Mouse (Mus musculus) myocyte (in vitro differentiated cells): ENCODE measurements around the gene Slc30a4. TPM values are rescaled to one million over a fixed set of nuclear protein-coding genes. Genes with fewer than 3 reads are reported as not detected.

Experiments used
- H3K27me3 ChIP-seq: one replicate; pipeline ENCODE4 v1.6.1; 2011; ENCODE audit not compliant: control insufficient read depth, insufficient read depth, insufficient read length
- H3K36me3 ChIP-seq: one replicate; pipeline ENCODE4 v1.6.1; 2011; ENCODE audit not compliant: control insufficient read depth, insufficient read depth
- H3K4me2 ChIP-seq: one replicate; pipeline ENCODE4 v1.6.1; 2011; ENCODE audit warnings: low read depth, control low read depth
- H3K4me3 ChIP-seq: one replicate; pipeline ENCODE4 v1.5.1; 2011; ENCODE audit warnings: mild to moderate bottlenecking, control low read depth, moderate library complexity
- H3K79me2 ChIP-seq: one replicate; pipeline ENCODE4 v1.6.1; 2011; ENCODE audit not compliant: control insufficient read depth, insufficient read depth
- H3ac ChIP-seq: one replicate; pipeline ENCODE4 v1.6.1; 2011; ENCODE audit not compliant: control insufficient read depth, insufficient read length
- CEBPB ChIP-seq: IDR thresholded peaks from 2 replicates; pipeline ENCODE4 v1.6.1; 2011; ENCODE audit warnings: mild to moderate bottlenecking, moderate library complexity; ENCODE audit not compliant: poor library complexity, insufficient read depth, severe bottlenecking
- E2F4 ChIP-seq: IDR thresholded peaks from one replicate; pipeline ENCODE4 v1.6.1; 2011; ENCODE audit warnings: mild to moderate bottlenecking, control low read depth, moderate library complexity; ENCODE audit not compliant: insufficient read depth
- MAX ChIP-seq: IDR thresholded peaks from one replicate; pipeline ENCODE4 v1.6.1; 2011; ENCODE audit warnings: low read depth, mild to moderate bottlenecking, control low read depth
- MYOD1 ChIP-seq, 3 experiments: IDR thresholded peaks; one replicate each; pipeline ENCODE4 v1.6.1; 2011; ENCODE audit warnings: control low read depth in 2 of 3, low read depth in 2 of 3, mild to moderate bottlenecking in 2 of 3, moderate library complexity in 1 of 3; ENCODE audit not compliant: insufficient read length in 2 of 3, control insufficient read depth in 1 of 3
- MYOG ChIP-seq, 3 experiments: IDR thresholded peaks; one replicate each; pipeline ENCODE4 v1.6.1; 2011; ENCODE audit warnings: control low read depth in 2 of 3, low read depth in 2 of 3, mild to moderate bottlenecking in 2 of 3; ENCODE audit not compliant: insufficient read length in 2 of 3, control insufficient read depth in 1 of 3, insufficient read depth in 1 of 3
- POLR2A ChIP-seq: IDR thresholded peaks from one replicate; pipeline ENCODE4 v1.6.1; 2011; ENCODE audit warnings: low read depth, mild to moderate bottlenecking, control low read depth, moderate library complexity; ENCODE audit not compliant: insufficient read length
- POLR2AphosphoS2 ChIP-seq: IDR thresholded peaks from one replicate; pipeline ENCODE4 v1.6.1; 2011; ENCODE audit warnings: low read depth, control low read depth; ENCODE audit not compliant: insufficient read length
- REST ChIP-seq: IDR thresholded peaks from one replicate; pipeline ENCODE4 v1.6.1; 2011; ENCODE audit warnings: mild to moderate bottlenecking, control low read depth, moderate library complexity; ENCODE audit not compliant: insufficient read depth, insufficient read length
- SRF ChIP-seq: IDR thresholded peaks from one replicate; pipeline ENCODE4 v1.6.1; 2011; ENCODE audit warnings: low read depth; ENCODE audit not compliant: control insufficient read depth, insufficient read length
- TCF12 ChIP-seq: IDR thresholded peaks from one replicate; pipeline ENCODE4 v1.6.1; 2011; ENCODE audit warnings: mild to moderate bottlenecking, control low read depth; ENCODE audit not compliant: poor library complexity, insufficient read depth, severe bottlenecking
- TCF3 ChIP-seq: IDR thresholded peaks from one replicate; pipeline ENCODE4 v1.6.1; 2011; ENCODE audit warnings: low read depth, control low read depth; ENCODE audit not compliant: insufficient read length
- USF1 ChIP-seq: IDR thresholded peaks from one replicate; pipeline ENCODE4 v1.6.1; 2011; ENCODE audit warnings: low read depth, mild to moderate bottlenecking, control low read depth, moderate library complexity
- polyA plus RNA-seq: library from polyadenylated mRNA; unstranded; fragments of >200 nt; fragmentation: generic; extraction: Trizol; gene quantifications from one replicate; pipeline ENCODE4 v1.2.1, GENCODE M21; 2012; ENCODE audit warnings: missing spikeins

The Slc30a4 gene
- polyA plus RNA-seq, 1 experiment, result 17.7 TPM

DNA sequence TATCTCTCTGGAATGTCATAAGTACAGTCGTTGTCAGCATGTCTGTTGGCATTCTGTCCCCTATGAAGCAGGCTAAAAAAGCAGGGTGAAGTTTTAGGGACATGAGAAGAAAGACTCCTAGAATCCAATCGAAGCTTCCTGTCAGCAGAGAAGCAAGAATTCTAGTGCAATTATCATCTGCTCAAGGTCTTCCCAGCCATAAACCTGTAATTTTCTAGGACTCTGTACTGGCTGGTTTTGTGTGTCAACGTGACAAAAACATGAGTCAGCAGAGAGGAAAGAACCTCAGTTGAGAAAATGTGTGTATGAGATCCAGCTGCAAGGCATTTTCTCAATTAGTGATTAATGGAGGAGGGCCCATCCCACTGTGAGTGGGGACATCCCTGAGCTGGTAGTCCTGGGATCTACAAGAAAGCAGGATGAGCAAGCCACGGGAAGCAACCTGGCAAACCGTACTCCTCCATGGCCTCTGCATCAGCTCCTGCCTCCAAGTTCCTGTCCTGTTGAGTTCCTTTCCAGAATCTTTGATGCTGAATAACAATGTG lies 12.8 kb upstream of the Slc30a4 start:
- Histone ChIP-seq H3K79me2 (no peaks in the 10 kb centered on the region), H3K27me3 (no peaks in the 10 kb centered on the region), H3K36me3 (no peaks in the 10 kb centered on the region), H3K4me2 (no peak overlapping the region), H3ac (no peak overlapping the region), H3K4me3 (no peak overlapping the region)
- TF ChIP-seq POLR2A, result no peak
- TF ChIP-seq MYOD1 (IDR thresholded peaks at IDR 0.05; ENCODE audit: control insufficient read depth in 1 of 3, insufficient read length in 2 of 3, low read depth in 2 of 3), result no peak
- TF ChIP-seq REST, result no peak
- no peak for TF ChIP-seq SRF
- TF ChIP-seq TCF12, result no peak
- TF ChIP-seq POLR2AphosphoS2, result no peak
- TF ChIP-seq TCF3, result no peak
- TF ChIP-seq MYOG (IDR thresholded peaks at IDR 0.05; ENCODE audit: control insufficient read depth in 1 of 3, insufficient read depth in 1 of 3, insufficient read length in 2 of 3, low read depth in 2 of 3), result no peak
- TF ChIP-seq USF1, result no peak
- no peak for TF ChIP-seq E2F4
- no peak for TF ChIP-seq CEBPB
- TF ChIP-seq MAX, result no peak

DNA sequence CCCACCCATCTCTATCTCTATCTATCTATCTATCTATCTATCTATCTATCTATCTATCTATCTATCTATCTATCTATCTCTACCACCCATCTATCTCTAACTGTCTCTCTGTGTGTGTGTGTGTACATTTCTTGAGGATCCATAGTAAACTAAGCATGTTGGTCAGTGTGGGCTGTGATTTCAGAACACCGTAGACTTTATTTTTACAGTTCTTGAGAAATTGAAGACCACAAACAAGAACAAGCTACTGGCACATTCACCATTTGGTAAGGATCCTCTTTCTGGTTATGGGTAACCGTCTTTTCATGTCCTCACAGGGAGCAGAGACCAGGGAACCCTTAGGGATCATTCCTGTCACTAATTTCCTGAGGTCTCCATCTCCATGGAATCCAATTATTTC lies 10.4 kb upstream of the Slc30a4 start:
- Histone ChIP-seq H3K4me3 (no peak overlapping the region), H3K27me3 (no peaks in the 10 kb centered on the region), H3K36me3 (no peaks in the 10 kb centered on the region), H3K79me2 (no peaks in the 10 kb centered on the region), H3K4me2 (no peak overlapping the region), H3ac (no peak overlapping the region)
- TF ChIP-seq MYOG (IDR thresholded peaks at IDR 0.05; ENCODE audit: control insufficient read depth in 1 of 3, insufficient read depth in 1 of 3, insufficient read length in 2 of 3, low read depth in 2 of 3), result no peak
- TF ChIP-seq E2F4, result no peak
- no peak for TF ChIP-seq TCF12
- TF ChIP-seq POLR2AphosphoS2, result no peak
- TF ChIP-seq USF1, result no peak
- TF ChIP-seq POLR2A, result no peak
- no peak for TF ChIP-seq REST
- TF ChIP-seq CEBPB, result no peak
- TF ChIP-seq MAX, result no peak
- no peak for TF ChIP-seq MYOD1 (IDR thresholded peaks at IDR 0.05; ENCODE audit: control insufficient read depth in 1 of 3, insufficient read length in 2 of 3, low read depth in 2 of 3)
- no peak for TF ChIP-seq SRF
- TF ChIP-seq TCF3, result no peak

DNA sequence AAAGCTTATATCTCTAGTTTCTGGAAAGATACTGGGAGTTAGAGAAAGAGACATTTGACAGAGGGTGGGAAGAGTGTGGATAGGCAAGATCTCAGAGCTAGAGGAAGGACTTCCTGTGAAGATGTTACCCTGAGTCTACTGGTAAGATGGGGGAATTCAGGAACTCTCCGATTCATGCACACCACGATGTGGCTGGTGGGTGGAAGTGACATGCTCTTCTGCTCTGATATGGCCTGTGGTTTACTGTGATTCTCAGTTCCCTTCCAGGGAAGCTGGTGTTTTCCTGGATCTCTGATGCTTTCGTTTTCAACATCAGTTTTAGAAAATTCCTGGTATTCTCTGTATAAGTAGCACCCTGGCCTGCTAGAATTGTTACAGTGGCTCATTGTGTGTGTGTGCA lies 9.4 kb upstream of the Slc30a4 start:
- Histone ChIP-seq H3ac (no peak overlapping the region), H3K4me2 (no peak overlapping the region), H3K36me3 (no peaks in the 10 kb centered on the region), H3K4me3 (no peak overlapping the region), H3K79me2 (no peaks in the 10 kb centered on the region), H3K27me3 (no peaks in the 10 kb centered on the region)
- TF ChIP-seq TCF3, result no peak
- no peak for TF ChIP-seq E2F4
- no peak for TF ChIP-seq POLR2A
- TF ChIP-seq CEBPB, result no peak
- TF ChIP-seq REST, result no peak
- TF ChIP-seq TCF12, result no peak
- no peak for TF ChIP-seq POLR2AphosphoS2
- no peak for TF ChIP-seq MYOD1 (IDR thresholded peaks at IDR 0.05; ENCODE audit: control insufficient read depth in 1 of 3, insufficient read length in 2 of 3, low read depth in 2 of 3)
- no peak for TF ChIP-seq MAX
- TF ChIP-seq MYOG (IDR thresholded peaks at IDR 0.05; ENCODE audit: control insufficient read depth in 1 of 3, insufficient read depth in 1 of 3, insufficient read length in 2 of 3, low read depth in 2 of 3), result no peak
- no peak for TF ChIP-seq USF1
- TF ChIP-seq SRF, result no peak

DNA sequence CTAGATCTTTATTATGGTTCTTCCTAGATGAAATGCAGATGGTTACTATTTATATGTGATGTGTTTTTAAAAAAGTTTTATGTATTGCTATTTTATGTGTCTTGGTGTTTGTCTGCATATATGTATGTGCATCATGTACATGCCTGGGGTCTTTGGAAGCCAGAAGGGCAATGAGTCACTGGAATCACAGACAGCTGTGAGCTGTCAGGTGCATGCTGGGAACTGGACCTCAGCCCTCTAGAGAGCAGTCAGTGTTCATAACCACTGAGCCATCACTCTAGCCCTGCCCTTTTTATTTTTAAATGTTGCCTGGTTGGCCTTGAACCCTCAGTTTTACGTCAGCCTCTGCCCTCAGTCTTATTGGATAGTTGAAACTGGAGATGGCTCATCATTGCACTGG lies 6.7 kb upstream of the Slc30a4 start:
- Histone ChIP-seq H3K36me3 (no peaks in the 10 kb centered on the region), H3K79me2 (no peaks in the 10 kb centered on the region), H3K27me3 (no peaks in the 10 kb centered on the region), H3K4me2 (no peak overlapping the region), H3ac (no peak overlapping the region), H3K4me3 (no peak overlapping the region)
- TF ChIP-seq MYOD1 (IDR thresholded peaks at IDR 0.05; ENCODE audit: control insufficient read depth in 1 of 3, insufficient read length in 2 of 3, low read depth in 2 of 3), result peak in 2 of 3 experiments; percentile 34 to 41
- TF ChIP-seq SRF, result no peak
- TF ChIP-seq MYOG (IDR thresholded peaks at IDR 0.05; ENCODE audit: control insufficient read depth in 1 of 3, insufficient read depth in 1 of 3, insufficient read length in 2 of 3, low read depth in 2 of 3), result peak in 2 of 3 experiments; percentile 20 to 30

DNA sequence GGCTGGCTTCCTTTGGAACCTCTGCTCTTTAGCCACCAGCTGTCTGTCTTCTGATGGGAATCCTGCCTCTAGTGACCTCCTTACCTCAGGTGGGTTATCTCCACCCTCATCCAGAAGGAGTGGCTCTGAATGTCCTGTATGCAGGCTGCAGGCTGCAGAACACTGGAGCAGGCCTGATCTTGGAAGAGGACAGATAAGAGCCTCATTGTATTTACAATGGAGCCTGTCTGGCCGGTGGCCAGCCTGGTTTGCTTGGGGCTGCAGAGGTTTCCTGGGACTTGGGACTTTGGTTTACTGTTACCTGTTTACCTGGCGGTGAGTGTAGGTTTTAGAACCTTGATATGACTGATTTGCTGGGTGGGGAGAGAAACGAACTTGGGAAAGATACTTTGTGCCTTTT lies 5.6 kb upstream of the Slc30a4 start:
- H3K4me3 ChIP-seq, result no peak overlapping the region
- H3K36me3 ChIP-seq, result no peaks in the 10 kb centered on the region
- no peak overlapping the region for H3ac ChIP-seq
- H3K79me2 ChIP-seq, result no peaks in the 10 kb centered on the region
- H3K4me2 ChIP-seq, result peak overlapping the region; percentile 9
- no peaks in the 10 kb centered on the region for H3K27me3 ChIP-seq
- TF ChIP-seq E2F4, result no peak
- no peak for TF ChIP-seq POLR2AphosphoS2
- TF ChIP-seq TCF12, result no peak
- TF ChIP-seq TCF3, result no peak
- TF ChIP-seq MYOD1 (IDR thresholded peaks at IDR 0.05; ENCODE audit: control insufficient read depth in 1 of 3, insufficient read length in 2 of 3, low read depth in 2 of 3), result no peak
- TF ChIP-seq CEBPB, result no peak
- TF ChIP-seq SRF, result no peak
- TF ChIP-seq MAX, result no peak
- no peak for TF ChIP-seq USF1
- TF ChIP-seq MYOG (IDR thresholded peaks at IDR 0.05; ENCODE audit: control insufficient read depth in 1 of 3, insufficient read depth in 1 of 3, insufficient read length in 2 of 3, low read depth in 2 of 3), result no peak
